In the genomic region with DNA sequence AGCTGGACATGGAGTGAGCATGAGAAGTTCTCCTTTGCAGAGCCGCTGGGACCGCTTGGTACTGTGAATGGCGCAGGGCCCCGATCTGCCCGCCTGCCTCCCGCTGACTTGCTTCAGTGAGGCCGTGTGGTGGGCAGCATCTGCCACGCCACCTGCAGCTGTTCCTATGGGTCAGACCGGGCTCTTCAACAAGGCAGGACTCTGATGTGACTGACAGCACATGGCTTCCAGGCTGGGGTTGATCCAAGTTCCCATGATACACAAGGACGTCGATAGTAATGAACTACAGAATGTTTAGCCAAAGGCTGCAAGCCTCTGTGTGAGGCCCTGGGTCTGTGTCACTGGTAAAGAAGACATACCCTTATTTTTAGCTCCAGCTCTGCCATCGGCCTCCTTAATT, we compare ENCODE assay signal across 17 mouse cellular contexts.
A peak's percentile ranks its signal among the peaks of the same experiment; 100 is the strongest.
DNase-seq lines count a peak whose midpoint lies in the region; ATAC-seq lines count a peak whose summit lies in the region.
"Had no signal": no experiment of that assay in that cellular context is flagged by ENCODE, and none has a peak within 500 bp of the region (broad histone marks: within the 10 kb centered on the region; RNA-seq: fewer than 3 reads in every experiment).

No protein-coding gene starts in this region.

- 73% methylated on average over 12 of the region's 12 CpGs for WGBS in hindbrain, embryonic 15.5 days
- WGBS in hindbrain, embryonic 11.5 days, result 93% methylated on average over 12 of the region's 12 CpGs

- no peaks in the 10 kb centered on the region for H3K27me3 ChIP-seq in hindbrain, embryonic 15.5 days
- no peaks in the 10 kb centered on the region for H3K27me3 ChIP-seq in hindbrain, embryonic 11.5 days (ENCODE audit: control insufficient read depth, insufficient read depth, low read length)
- H3K27me3 ChIP-seq: embryonic facial prominence, embryonic 12.5 days; forebrain, embryonic 15.5 days; heart, embryonic 15.5 days had no signal

- H3K4me3 ChIP-seq in hindbrain, embryonic 15.5 days, result no peak overlapping the region
- no peak overlapping the region for H3K4me3 ChIP-seq in hindbrain, embryonic 11.5 days (ENCODE audit: low read depth, low read length)
- H3K4me3 ChIP-seq: embryonic facial prominence, embryonic 12.5 days; forebrain, embryonic 15.5 days; heart, adult 2 months; heart, embryonic 15.5 days had no signal

- 0 out of 2 replicates have a peak, but pooled peaks have one; percentile 13 for ATAC-seq in hindbrain, embryonic 15.5 days (ENCODE audit: low FRiP score, low read depth)
- ATAC-seq in hindbrain, embryonic 11.5 days (ENCODE audit: low FRiP score), result no peak
- ATAC-seq: forebrain, embryonic 15.5 days had no signal

- no peak overlapping the region for H3K4me2 ChIP-seq in hindbrain, embryonic 15.5 days
- no peak overlapping the region for H3K4me2 ChIP-seq in hindbrain, embryonic 11.5 days (replicated peaks; ENCODE audit: low read depth, low read length)
- H3K4me2 ChIP-seq: embryonic facial prominence, embryonic 12.5 days; forebrain, embryonic 15.5 days; heart, embryonic 11.5 days; heart, embryonic 15.5 days had no signal

- H3K36me3 ChIP-seq in hindbrain, embryonic 15.5 days, result peaks cover 4% of the 10 kb centered on the region; the same call in 1 of the 2 replicates
- H3K36me3 ChIP-seq in hindbrain, embryonic 11.5 days (ENCODE audit: control insufficient read depth, insufficient read depth, low read length), result no peaks in the 10 kb centered on the region
- H3K36me3 ChIP-seq: embryonic facial prominence, embryonic 12.5 days; forebrain, embryonic 15.5 days had no signal

- no peaks in the 10 kb centered on the region; the same call in 1 of the 2 replicates for H3K4me1 ChIP-seq in hindbrain, embryonic 15.5 days (replicated peaks)
- no peaks in the 10 kb centered on the region for H3K4me1 ChIP-seq in hindbrain, embryonic 11.5 days (replicated peaks; ENCODE audit: control insufficient read depth, insufficient read depth, low read length)

- no peak overlapping the region for H3K27ac ChIP-seq in hindbrain, embryonic 15.5 days (replicated peaks)
- no peak overlapping the region for H3K27ac ChIP-seq in hindbrain, embryonic 11.5 days (ENCODE audit: low read depth, low read length)
- H3K27ac ChIP-seq: embryonic facial prominence, embryonic 12.5 days; heart, adult 2 months; heart, embryonic 15.5 days had no signal

- H3K9me3 ChIP-seq in hindbrain, embryonic 15.5 days, result no peaks in the 10 kb centered on the region
- no peaks in the 10 kb centered on the region for H3K9me3 ChIP-seq in hindbrain, embryonic 11.5 days (ENCODE audit: control insufficient read depth, low read length)
- H3K9me3 ChIP-seq: embryonic facial prominence, embryonic 12.5 days; forebrain, embryonic 15.5 days; heart, embryonic 15.5 days had no signal

- peak; percentile 47 to 59 for DNase-seq in cerebellum, postnatal 14 days
- no peak for DNase-seq in cerebellum, adult 9-10 months
- no peak for DNase-seq in hindbrain, embryonic 11.5 days (ENCODE audit: low spot score)
- DNase-seq in retina, postnatal 1 day, result peak; percentile 59
- DNase-seq in retina, embryonic 14.5 days (ENCODE audit: low spot score), result no peak
- no peak for DNase-seq in ovary, postnatal 10 days (ENCODE audit: low spot score)
- DNase-seq: adrenal gland, postnatal 10 days; cerebellum, adult 11-12 months; cerebellum, adult 9-11 months; gastrocnemius, postnatal 14 days; heart, adult 2 months; heart, postnatal 14 days had no signal

- no peak overlapping the region for H3K9ac ChIP-seq in hindbrain, embryonic 15.5 days
- H3K9ac ChIP-seq in hindbrain, embryonic 11.5 days (ENCODE audit: low read depth, low read length), result no peak overlapping the region
- H3K9ac ChIP-seq: embryonic facial prominence, embryonic 12.5 days; forebrain, embryonic 15.5 days; heart, embryonic 15.5 days had no signal

Comparison
In these comparisons a context has a peak if more than half of its experiments do, and no peak if none do; other contexts are left out.
1. DNase-seq: peak in cerebellum, postnatal 14 days (2 of 2) and retina, postnatal 1 day (single experiment); none in cerebellum, adult 9-10 months (single experiment), hindbrain, embryonic 11.5 days (single experiment), retina, embryonic 14.5 days (single experiment) and ovary, postnatal 10 days (single experiment).